8 mouse cellular contexts compared by ENCODE assay signal in the genomic region with DNA sequence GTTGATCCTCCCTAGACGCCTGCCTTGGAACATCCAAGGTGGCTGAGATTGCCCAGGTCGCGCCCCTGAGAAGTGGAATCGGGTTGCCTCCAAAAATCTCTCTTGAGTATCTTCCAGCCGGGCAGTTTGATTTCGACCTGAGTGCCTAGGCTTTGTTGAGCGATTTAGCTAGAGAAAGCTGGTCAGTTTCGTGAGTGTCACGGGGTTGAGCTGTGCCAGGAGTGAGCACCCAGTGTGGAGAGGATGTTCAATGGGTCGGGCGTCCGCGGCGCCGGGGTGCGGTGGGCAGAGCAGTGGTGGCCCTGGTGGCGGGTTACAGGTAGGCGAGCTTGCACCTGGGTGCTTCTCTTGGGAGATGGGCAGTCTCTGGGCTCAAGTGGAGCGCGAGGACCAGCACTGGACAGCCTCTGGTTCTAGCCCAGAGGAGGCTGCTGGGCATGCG. TPM values are rescaled to one million over a fixed set of nuclear protein-coding genes. Genes with fewer than 3 reads are reported as not detected.
A peak's percentile ranks its signal among the peaks of the same experiment; 100 is the strongest.
DNase-seq lines count a peak whose midpoint lies in the region; ATAC-seq and TF ChIP-seq lines count a peak whose summit lies in the region.

No protein-coding gene starts in this region.

- peak overlapping the region; percentile 89 for H3K4me2 ChIP-seq in forebrain, embryonic 15.5 days (replicated peaks)
- peak overlapping the region; percentile 92 for H3K4me2 ChIP-seq in kidney, embryonic 16.5 days (replicated peaks; ENCODE audit: low read depth, low read length)
- peak overlapping the region; percentile 81 for H3K4me2 ChIP-seq in lung, postnatal 0 days (replicated peaks; ENCODE audit: low read depth, low read length)
- peak overlapping the region; percentile 85 for H3K4me2 ChIP-seq in stomach, postnatal 0 days (replicated peaks; ENCODE audit: low read depth)

- no peaks in the 10 kb centered on the region for H3K36me3 ChIP-seq in forebrain, embryonic 15.5 days
- no peaks in the 10 kb centered on the region for H3K36me3 ChIP-seq in kidney, embryonic 16.5 days (ENCODE audit: insufficient read depth, low read length)
- no peaks in the 10 kb centered on the region for H3K36me3 ChIP-seq in lung, postnatal 0 days (ENCODE audit: insufficient read depth, low read length)
- H3K36me3 ChIP-seq in stomach, postnatal 0 days (ENCODE audit: control insufficient read depth, insufficient read depth, low read length), result no peaks in the 10 kb centered on the region

- no peak for ATAC-seq in forebrain, embryonic 15.5 days (replicated peaks)
- no peak for ATAC-seq in kidney, embryonic 16.5 days (ENCODE audit: low FRiP score, low TSS enrichment)
- no peak for ATAC-seq in lung, postnatal 0 days
- ATAC-seq in stomach, postnatal 0 days (ENCODE audit: low FRiP score, low TSS enrichment), result no peak

- H3K27me3 ChIP-seq in forebrain, embryonic 15.5 days, result peaks cover 5% of the 10 kb centered on the region; the same call in 1 of the 2 replicates
- H3K27me3 ChIP-seq in kidney, embryonic 16.5 days (ENCODE audit: insufficient read depth, low read length), result peaks cover 4% of the 10 kb centered on the region; the same call in 1 of the 2 replicates
- H3K27me3 ChIP-seq in lung, postnatal 0 days (replicated peaks; ENCODE audit: insufficient read depth, low read length), result 0 out of 2 replicates have a peak, but pooled peaks cover 8% of the 10 kb centered on the region
- H3K27me3 ChIP-seq in stomach, postnatal 0 days (ENCODE audit: control insufficient read depth, insufficient read depth, low read length), result no peaks in the 10 kb centered on the region

- no peak for TF ChIP-seq CTCF in lung, postnatal 0 days (IDR thresholded peaks at IDR 0.05)
- no peak for TF ChIP-seq CTCF in stomach, postnatal 0 days (IDR thresholded peaks at IDR 0.05; ENCODE audit: low read depth)

- DNase-seq in layer of hippocampus, adult 11-12 months (ENCODE audit: low spot score), result peak; percentile 28
- DNase-seq in layer of hippocampus, adult 9-11 months, result no peak
- DNase-seq in cerebellum, adult 18-20 months, result peak; percentile 38 to 67
- no peak for DNase-seq in lung, postnatal 0 days (ENCODE audit: low spot score)
- DNase-seq in stomach, postnatal 0 days (ENCODE audit: low spot score), result peak; percentile 19
- no peak for DNase-seq in thymus, postnatal 0 days (ENCODE audit: low spot score)

- no peaks in the 10 kb centered on the region for H3K9me3 ChIP-seq in forebrain, embryonic 15.5 days
- no peaks in the 10 kb centered on the region for H3K9me3 ChIP-seq in kidney, embryonic 16.5 days (ENCODE audit: low read length)
- no peaks in the 10 kb centered on the region for H3K9me3 ChIP-seq in lung, postnatal 0 days (ENCODE audit: low read length)
- H3K9me3 ChIP-seq in stomach, postnatal 0 days (ENCODE audit: control insufficient read depth, low read length), result no peaks in the 10 kb centered on the region

- peak overlapping the region; percentile 86 for H3K9ac ChIP-seq in forebrain, embryonic 15.5 days (replicated peaks)
- peak overlapping the region; percentile 78 for H3K9ac ChIP-seq in kidney, embryonic 16.5 days (replicated peaks; ENCODE audit: low read length)
- H3K9ac ChIP-seq in lung, postnatal 0 days (replicated peaks; ENCODE audit: low read depth), result peak overlapping the region; percentile 50
- peak overlapping the region; percentile 61 for H3K9ac ChIP-seq in stomach, postnatal 0 days (ENCODE audit: low read length)

- peaks cover 22% of the 10 kb centered on the region for H3K4me1 ChIP-seq in forebrain, embryonic 15.5 days
- peaks cover 20% of the 10 kb centered on the region for H3K4me1 ChIP-seq in kidney, embryonic 16.5 days (ENCODE audit: insufficient read depth, low read length)
- H3K4me1 ChIP-seq in lung, postnatal 0 days (ENCODE audit: insufficient read depth, low read depth, low read length), result peaks cover 4% of the 10 kb centered on the region; the same call in 1 of the 2 replicates
- no peaks in the 10 kb centered on the region; the same call in 1 of the 2 replicates for H3K4me1 ChIP-seq in stomach, postnatal 0 days (replicated peaks; ENCODE audit: control insufficient read depth, insufficient read depth)

- H3K4me3 ChIP-seq in forebrain, embryonic 15.5 days, result peak overlapping the region; percentile 77
- H3K4me3 ChIP-seq in kidney, embryonic 16.5 days (ENCODE audit: low read length), result peak overlapping the region; percentile 72
- peak overlapping the region; percentile 63 for H3K4me3 ChIP-seq in lung, postnatal 0 days (ENCODE audit: low read depth, low read length)
- H3K4me3 ChIP-seq in stomach, postnatal 0 days (ENCODE audit: low read depth, low read length), result peak overlapping the region; percentile 65

- H3K27ac ChIP-seq in forebrain, embryonic 15.5 days (replicated peaks), result peak overlapping the region; percentile 98
- H3K27ac ChIP-seq in kidney, embryonic 16.5 days (ENCODE audit: low read length), result no peak overlapping the region
- peak overlapping the region; percentile 14 for H3K27ac ChIP-seq in lung, postnatal 0 days (ENCODE audit: low read length)
- H3K27ac ChIP-seq in stomach, postnatal 0 days (replicated peaks), result no peak overlapping the region

- 0% methylated on average over 21 of the region's 21 CpGs for WGBS in forebrain, embryonic 15.5 days
- WGBS in kidney, embryonic 16.5 days, result 1% methylated on average over 21 of the region's 21 CpGs
- under 1% methylated on average over 21 of the region's 21 CpGs for WGBS in lung, postnatal 0 days
- under 1% methylated on average over 21 of the region's 21 CpGs for WGBS in stomach, postnatal 0 days

- TF ChIP-seq EP300 in lung, postnatal 0 days (IDR thresholded peaks at IDR 0.05), result no peak
- no peak for TF ChIP-seq EP300 in stomach, postnatal 0 days (optimal IDR thresholded peaks at IDR 0.05)

RNA-seq across cellular contexts. Expression of a gene that starts 1.9 kb away (rescaled TPM):
- 47.5 and 51.3 TPM in 2 replicates for polyA plus RNA-seq in forebrain, embryonic 15.5 days (2015; fragmentation: Nextera tagmentation; extraction: Ambion mirVana)
- polyA plus RNA-seq in kidney, embryonic 16.5 days (2015; fragmentation: Nextera tagmentation; extraction: Ambion mirVana), result 12.7 and 17.7 TPM in 2 replicates
- 13.5 and 17.2 TPM in 2 replicates for polyA plus RNA-seq in lung, postnatal 0 days (2015; fragmentation: Nextera tagmentation; extraction: Ambion mirVana)
- 4.6 and 5.5 TPM in 2 replicates for polyA plus RNA-seq in stomach, postnatal 0 days (2015; fragmentation: Nextera tagmentation; extraction: Ambion mirVana)
- polyA plus RNA-seq in thymus, postnatal 0 days (2015; fragmentation: Nextera tagmentation; extraction: Ambion mirVana), result 1.7 and 2.0 TPM in 2 replicates

Comparison
In these comparisons a context has a peak if more than half of its experiments do, and no peak if none do; other contexts are left out.
1. DNase-seq: peak in layer of hippocampus, adult 11-12 months (single experiment), cerebellum, adult 18-20 months (2 of 2) and stomach, postnatal 0 days (single experiment); none in layer of hippocampus, adult 9-11 months (single experiment), lung, postnatal 0 days (single experiment) and thymus, postnatal 0 days (single experiment).
2. H3K27ac ChIP-seq: peak in forebrain, embryonic 15.5 days (single experiment) and lung, postnatal 0 days (single experiment); none in kidney, embryonic 16.5 days (single experiment) and stomach, postnatal 0 days (single experiment).
3. Peak in every context shown above with its lines, with median percentiles within 50 percentile points of each other: H3K4me2 ChIP-seq, H3K4me3 ChIP-seq and H3K9ac ChIP-seq.